Mouse (Mus musculus) bone marrow, adult 2 months (tissue): ENCODE results near the gene Thbd.

Source experiments
- CTCF ChIP-seq: fragments of 200-500 bp; IDR thresholded peaks from 2 replicates; pipeline ENCODE4 v1.5.1; 2011; ENCODE audit warnings: low read length, control low read depth; ENCODE audit not compliant: control insufficient read depth, insufficient read depth
- POLR2A ChIP-seq: fragments of 200-500 bp; IDR thresholded peaks from 2 replicates; pipeline ENCODE4 v1.6.1; 2011; ENCODE audit warnings: low read depth, mild to moderate bottlenecking, control low read depth, low read length, borderline replicate concordance; ENCODE audit not compliant: control insufficient read depth

DNA sequence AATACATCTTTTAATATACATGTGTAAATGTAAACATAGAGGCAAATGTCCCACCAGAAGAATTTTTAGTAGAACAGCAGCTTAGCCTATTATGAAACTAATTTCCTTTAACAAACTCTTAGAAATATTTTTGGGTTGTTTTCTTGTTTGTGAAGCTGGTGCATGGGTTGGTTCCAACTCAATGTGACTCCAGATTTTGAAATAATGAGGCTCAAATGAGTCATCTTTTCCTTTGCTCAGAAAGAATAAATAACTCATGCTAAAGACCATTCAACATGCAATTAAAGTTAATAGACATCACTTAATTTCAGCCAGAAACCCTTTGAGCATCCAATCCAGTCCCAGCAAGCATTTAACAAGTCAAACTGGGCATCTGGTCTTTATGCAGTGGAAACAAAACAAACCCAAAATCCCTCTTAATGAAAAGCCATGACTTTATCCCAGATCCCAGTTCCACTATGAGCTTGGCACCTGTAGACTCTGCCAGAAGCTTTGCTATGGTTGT lies 21.1 kb upstream of the Thbd start:
- TF ChIP-seq POLR2A (no peak), CTCF (no peak)
